Mouse (Mus musculus) G1E (cell line): ENCODE measurements around the gene Arid2. TPM values are rescaled to one million over a fixed set of nuclear protein-coding genes. Genes with fewer than 3 reads are reported as not detected.

Experiments used
- ATAC-seq: 2 replicates; pipeline ENCODE4 v1.8.0; 2016; ENCODE audit warnings: mild to moderate bottlenecking; ENCODE audit not compliant: insufficient number of reproducible peaks, poor library complexity, low FRiP score, severe bottlenecking; ENCODE audit errors: extremely low read depth
- DNase-seq: peaks from one replicate; pipeline ENCODE4 v3.0.0; 2012; ENCODE audit warnings: low spot score
- H3K27me3 ChIP-seq: 2 replicates; pipeline ENCODE4 v1.6.1; 2012; ENCODE audit warnings: mild to moderate bottlenecking, low read length, inconsistent platforms; ENCODE audit not compliant: insufficient read depth
- H3K36me3 ChIP-seq: replicated peaks from 2 replicates; pipeline ENCODE3; 2012; ENCODE audit warnings: mild to moderate bottlenecking, inconsistent platforms
- H3K4me1 ChIP-seq: 2 replicates; pipeline ENCODE4 v1.6.1; 2012; ENCODE audit warnings: low read depth, low read length, inconsistent platforms, mixed read lengths; ENCODE audit not compliant: insufficient read depth
- H3K4me3 ChIP-seq: 2 replicates; pipeline ENCODE4 v1.5.1; 2012; ENCODE audit warnings: low read depth, mild to moderate bottlenecking, inconsistent platforms, low read length, moderate library complexity, mixed read lengths
- H3K9me3 ChIP-seq: replicated peaks from 2 replicates; pipeline ENCODE4 v1.6.1; 2012; ENCODE audit warnings: inconsistent platforms
- CTCF ChIP-seq: IDR thresholded peaks from 2 replicates; pipeline ENCODE4 v1.5.1; 2012; ENCODE audit warnings: low read depth, low read length, inconsistent platforms, mixed read lengths
- GATA1 ChIP-seq: IDR thresholded peaks from 2 replicates; pipeline ENCODE4 v1.6.1; 2012; ENCODE audit warnings: borderline replicate concordance, low read length, inconsistent platforms, mixed read lengths
- GATA2 ChIP-seq: IDR thresholded peaks from 2 replicates; pipeline ENCODE4 v1.6.1; 2012; ENCODE audit warnings: low read depth, low read length, inconsistent platforms, borderline replicate concordance
- POLR2AphosphoS5 ChIP-seq: IDR thresholded peaks from 2 replicates; pipeline ENCODE4 v1.6.1; 2012; ENCODE audit warnings: low read depth, low read length, inconsistent platforms; ENCODE audit not compliant: insufficient replicate concordance
- TAL1 ChIP-seq: conservative IDR thresholded peaks from 2 replicates; pipeline ENCODE4 v1.6.1; 2012; ENCODE audit warnings: low read depth, low read length, inconsistent platforms, mixed read lengths
- polyA plus RNA-seq: library from polyadenylated mRNA; stranded (reverse); fragments of >175 nt; gene quantifications from 2 replicates; pipeline ENCODE4 v1.2.3, GENCODE M21; 2012
- total RNA-seq, 2 experiments: library from RNA; stranded (forward) in 1 of 2; stranded (reverse) in 1 of 2; fragments of 200-1000 nt in 1 of 2; fragments of >200 nt in 1 of 2; fragmentation: Nextera tagmentation in 1 of 2; gene quantifications; 2 replicates each; pipeline ENCODE4 v1.2.3; 2014 to 2017

The Arid2 gene
- total and polyA plus RNA-seq, 3 experiments = 15.8 to 100 (median 48.7) TPM

GRCm38 (mm10) chr15:96372628-96373027 is 85.3 kb downstream of the Arid2 start:
- Histone ChIP-seq H3K27me3 (no peaks in the 10 kb centered on the region), H3K4me3 (no peak overlapping the region), H3K9me3 (no peaks in the 10 kb centered on the region), H3K4me1 (0 out of 2 replicates have a peak, but pooled peaks cover 2% of the 10 kb centered on the region), H3K36me3 (peaks cover 91% of the 10 kb centered on the region)
- TF ChIP-seq CTCF (no peak), GATA1 (no peak), GATA2 (no peak), POLR2AphosphoS5 (no peak)
- ATAC-seq (no peak), DNase-seq (no peak)

GRCm38 (mm10) chr15:96373161-96373560 is 85.8 kb downstream of the Arid2 start:
- H3K4me1 ChIP-seq = 0 out of 2 replicates have a peak, but pooled peaks cover 2% of the 10 kb centered on the region
- H3K9me3 ChIP-seq = no peaks in the 10 kb centered on the region
- no peak overlapping the region for H3K4me3 ChIP-seq
- no peaks in the 10 kb centered on the region for H3K27me3 ChIP-seq
- no peak for TF ChIP-seq GATA1
- TF ChIP-seq GATA2 = no peak
- no peak for TF ChIP-seq POLR2AphosphoS5
- no peak for TF ChIP-seq TAL1
- TF ChIP-seq CTCF = no peak
- ATAC-seq (no peak), DNase-seq (no peak)
- peaks cover 91% of the 10 kb centered on the region for H3K36me3 ChIP-seq

- H3K9me3 ChIP-seq = no peaks in the 10 kb centered on the region
Observed at GRCm38 (mm10) chr15:96376214-96376613, 88.9 kb downstream of the Arid2 start.

GRCm38 (mm10) chr15:96377263-96377662 is 89.9 kb downstream of the Arid2 start:
- no peak for ATAC-seq
- DNase-seq = no peak

More at GRCm38 (mm10) chr15:96376214-96376613, 88.9 kb downstream of the Arid2 start:
- TF ChIP-seq TAL1 (no peak), CTCF (no peak), GATA1 (no peak), GATA2 (no peak), POLR2AphosphoS5 (no peak)
- no peak for DNase-seq
- Histone ChIP-seq H3K27me3 (no peaks in the 10 kb centered on the region), H3K36me3 (peaks cover 80% of the 10 kb centered on the region), H3K4me3 (no peak overlapping the region), H3K4me1 (0 out of 2 replicates have a peak, but pooled peaks cover 2% of the 10 kb centered on the region)
- ATAC-seq = no peak

GRCm38 (mm10) chr15:96377701-96378100 is 90.4 kb downstream of the Arid2 start:
- no peak for ATAC-seq

More at GRCm38 (mm10) chr15:96377263-96377662, 89.9 kb downstream of the Arid2 start:
- no peak for TF ChIP-seq CTCF
- TF ChIP-seq POLR2AphosphoS5 = no peak
- TF ChIP-seq GATA1 = no peak
- no peak for TF ChIP-seq TAL1
- TF ChIP-seq GATA2 = no peak
- peaks cover 79% of the 10 kb centered on the region for H3K36me3 ChIP-seq
- H3K27me3 ChIP-seq = no peaks in the 10 kb centered on the region
- no peak overlapping the region for H3K4me3 ChIP-seq
- 0 out of 2 replicates have a peak, but pooled peaks cover 2% of the 10 kb centered on the region for H3K4me1 ChIP-seq
- no peaks in the 10 kb centered on the region for H3K9me3 ChIP-seq

GRCm38 (mm10) chr15:96382223-96382622 is 94.9 kb downstream of the Arid2 start:
- TF ChIP-seq GATA1 = no peak
- no peak for TF ChIP-seq CTCF
- no peak for TF ChIP-seq POLR2AphosphoS5
- TF ChIP-seq TAL1 = no peak
- TF ChIP-seq GATA2 = no peak
- no peaks in the 10 kb centered on the region for H3K9me3 ChIP-seq
- peaks cover 75% of the 10 kb centered on the region for H3K36me3 ChIP-seq
- H3K27me3 ChIP-seq = no peaks in the 10 kb centered on the region
- H3K4me3 ChIP-seq = no peak overlapping the region
- H3K4me1 ChIP-seq = no peaks in the 10 kb centered on the region
- ATAC-seq (no peak), DNase-seq (no peak)

More at GRCm38 (mm10) chr15:96377701-96378100, 90.4 kb downstream of the Arid2 start:
- H3K4me1 ChIP-seq = 0 out of 2 replicates have a peak, but pooled peaks cover 2% of the 10 kb centered on the region
- H3K36me3 ChIP-seq = peaks cover 79% of the 10 kb centered on the region
- DNase-seq = no peak
- TF ChIP-seq POLR2AphosphoS5 (no peak), TAL1 (no peak), GATA2 (no peak), CTCF (no peak), GATA1 (no peak)
- H3K9me3 ChIP-seq = no peaks in the 10 kb centered on the region
- no peak overlapping the region for H3K4me3 ChIP-seq
- H3K27me3 ChIP-seq = no peaks in the 10 kb centered on the region
